Mouse (Mus musculus) stomach, embryonic 15.5 days (tissue): ENCODE results near the gene Fzd9. TPM values are rescaled to one million over a fixed set of nuclear protein-coding genes. Genes with fewer than 3 reads are reported as not detected.

ENCODE experiments used
- ATAC-seq: fragments of 200-750 bp; cut with Nextera tagmentation; 2 replicates; pipeline ENCODE4 v1.8.0; 2017; ENCODE audit warnings: low read depth, moderate number of reproducible peaks, moderate TSS enrichment; ENCODE audit not compliant: insufficient read depth, low FRiP score
- H3K27ac ChIP-seq: fragments of 300-500 bp; sonication (generic); 2 replicates; pipeline ENCODE4 v1.5.1; 2015; ENCODE audit warnings: mild to moderate bottlenecking, inconsistent platforms
- H3K27me3 ChIP-seq: fragments of 300-500 bp; sonication (generic); replicated peaks from 2 replicates; pipeline ENCODE4 v1.6.1; 2015; ENCODE audit warnings: inconsistent platforms
- H3K36me3 ChIP-seq: fragments of 300-500 bp; sonication (generic); 2 replicates; pipeline ENCODE4 v1.6.1; 2015; ENCODE audit warnings: inconsistent platforms
- H3K4me1 ChIP-seq: fragments of 300-500 bp; sonication (generic); 2 replicates; pipeline ENCODE4 v1.6.1; 2015; ENCODE audit warnings: inconsistent platforms
- H3K4me2 ChIP-seq: fragments of 300-500 bp; sonication (generic); 2 replicates; pipeline ENCODE4 v1.6.1; 2015; ENCODE audit warnings: mild to moderate bottlenecking, inconsistent platforms
- H3K4me3 ChIP-seq: fragments of 300-500 bp; sonication (generic); replicated peaks from 2 replicates; pipeline ENCODE4 v1.5.1; 2015; ENCODE audit warnings: inconsistent platforms
- H3K9ac ChIP-seq: fragments of 300-500 bp; sonication (generic); 2 replicates; pipeline ENCODE4 v1.6.1; 2015; ENCODE audit warnings: inconsistent platforms
- H3K9me3 ChIP-seq: fragments of 300-500 bp; sonication (generic); 2 replicates; pipeline ENCODE4 v1.6.1; 2016; ENCODE audit warnings: inconsistent platforms
- WGBS: fragments of 180-500 bp; shearing (Covaris S2); methylation state at CpG from one replicate; pipeline ENCODE4 v1.1.7; 2015; 5-methylcytosine and 5-hydroxymethylcytosine counted together
- microRNA-seq: library from miRNA; unstranded; fragments of <30 nt; microRNA quantifications from one replicate; pipeline ENCODE4, GENCODE M21; 2016
- polyA plus RNA-seq: library from polyadenylated mRNA; unstranded; fragments of >200 nt; fragmentation: Nextera tagmentation; extraction: Ambion mirVana; gene quantifications from 2 replicates; pipeline ENCODE4 v1.2.1, GENCODE M21; 2015

Fzd9 gene
- polyA plus RNA-seq, 1 experiment from 2014 or later: 0.90 TPM

DNA sequence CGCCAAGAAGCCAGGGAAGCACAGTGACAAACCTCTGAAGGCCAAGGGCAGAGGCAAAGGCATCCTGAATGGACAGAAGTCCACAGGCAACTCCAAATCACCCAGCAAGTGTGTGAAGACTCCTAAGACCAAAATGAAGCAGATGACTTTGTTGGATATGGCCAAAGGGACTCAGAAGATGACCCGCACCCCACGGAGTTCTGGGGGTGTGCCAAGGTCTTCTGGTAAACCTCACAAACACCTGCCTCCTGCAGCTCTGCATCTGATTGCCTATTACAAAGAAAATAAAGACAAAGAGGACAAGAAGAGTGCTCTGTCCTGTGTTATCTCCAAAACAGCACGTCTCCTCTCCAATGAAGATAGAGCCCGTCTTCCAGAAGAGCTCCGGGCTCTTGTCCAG lies 34.2 kb downstream of the Fzd9 start:
- Histone ChIP-seq H3K9me3 (no peaks in the 10 kb centered on the region), H3K27ac (no peak overlapping the region), H3K27me3 (no peaks in the 10 kb centered on the region), H3K4me2 (no peak overlapping the region), H3K4me1 (no peaks in the 10 kb centered on the region), H3K9ac (no peak overlapping the region), H3K4me3 (no peak overlapping the region), H3K36me3 (peaks cover 64% of the 10 kb centered on the region)
- no peak for ATAC-seq
- WGBS: 88% methylated on average over 6 of the region's 6 CpGs

GRCm38 (mm10) chr5:135208197-135208596 lies 42.8 kb downstream of the Fzd9 start:
- WGBS: 92% methylated on average over 1 of the region's 1 CpGs
- ATAC-seq: no peak
- H3K4me1 ChIP-seq: no peaks in the 10 kb centered on the region
- H3K4me2 ChIP-seq: no peak overlapping the region
- H3K27me3 ChIP-seq: no peaks in the 10 kb centered on the region
- H3K27ac ChIP-seq: no peak overlapping the region
- no peak overlapping the region for H3K4me3 ChIP-seq
- no peaks in the 10 kb centered on the region for H3K9me3 ChIP-seq
- H3K9ac ChIP-seq: no peak overlapping the region
- peaks cover 66% of the 10 kb centered on the region for H3K36me3 ChIP-seq

DNA sequence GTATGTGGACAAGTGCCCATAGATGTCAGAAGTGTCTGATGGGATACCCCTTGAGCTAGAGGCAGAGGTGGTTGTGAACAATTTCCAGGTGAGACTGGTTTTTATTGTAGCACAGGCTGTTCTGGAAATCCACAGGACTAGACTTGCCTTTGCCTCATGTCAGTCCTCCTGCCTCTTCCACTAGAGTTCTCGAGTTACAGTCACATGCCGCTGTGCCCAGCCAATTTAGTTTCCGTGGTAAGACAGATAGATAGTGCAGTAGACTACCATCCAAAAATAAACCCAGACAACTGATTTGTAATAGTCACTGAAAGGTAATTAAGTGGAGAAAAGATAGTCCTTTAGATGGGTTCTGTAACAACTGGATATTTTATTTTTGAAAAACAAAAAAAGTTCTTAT lies 48.3 kb downstream of the Fzd9 start:
- H3K4me3 ChIP-seq: no peak overlapping the region
- no peaks in the 10 kb centered on the region for H3K9me3 ChIP-seq
- no peak overlapping the region for H3K27ac ChIP-seq
- no peak for ATAC-seq
- 81% methylated on average over 3 of the region's 3 CpGs for WGBS
- no peak overlapping the region for H3K4me2 ChIP-seq
- H3K36me3 ChIP-seq: peaks cover 39% of the 10 kb centered on the region
- H3K9ac ChIP-seq: no peak overlapping the region
- no peaks in the 10 kb centered on the region for H3K4me1 ChIP-seq
- H3K27me3 ChIP-seq: no peaks in the 10 kb centered on the region

Small RNAs within 50 kb of the gene (microRNA-seq; reads per million reads assigned to microRNA genes)
- gene Gm25315: not detected

Other genes with a start within 250 kb of the Fzd9 start
- gene Abhd11, start 242.1 kb downstream of the Fzd9 start, polyA plus RNA-seq: 70.9 and 78.9 TPM in 2 replicates
- 11.8 and 12.3 TPM in 2 replicates for gene Stx1a, start 227.7 kb downstream of the Fzd9 start, polyA plus RNA-seq
- gene Dnajc30, start 187.0 kb downstream of the Fzd9 start, polyA plus RNA-seq: 28.9 and 33.5 TPM in 2 replicates
- gene Bud23, start 186.3 kb downstream of the Fzd9 start, polyA plus RNA-seq: 98.6 and 112 TPM in 2 replicates
- 7.3 and 7.6 TPM in 2 replicates for gene Vps37d, start 173.0 kb downstream of the Fzd9 start, polyA plus RNA-seq
- gene Mlxipl, start 161.3 kb downstream of the Fzd9 start, polyA plus RNA-seq: 5.8 and 7.5 TPM in 2 replicates
- gene Tbl2, start 101.6 kb downstream of the Fzd9 start, polyA plus RNA-seq: 20.9 and 27.0 TPM in 2 replicates
- gene Bcl7b, start 82.9 kb downstream of the Fzd9 start, polyA plus RNA-seq: 48.4 and 56.0 TPM in 2 replicates
- gene Baz1b, start 64.0 kb downstream of the Fzd9 start, polyA plus RNA-seq: 37.3 and 40.1 TPM in 2 replicates
- gene Fkbp6, start 98.8 kb upstream of the Fzd9 start, polyA plus RNA-seq: 0.41 and 0.83 TPM in 2 replicates
- 0.37 and 0.83 TPM in 2 replicates for gene Trim50, start 102.1 kb upstream of the Fzd9 start, polyA plus RNA-seq
- gene Nsun5, start 118.7 kb upstream of the Fzd9 start, polyA plus RNA-seq: 29.0 and 32.0 TPM in 2 replicates
- 11.2 and 11.4 TPM in 2 replicates for gene Pom121, start 143.3 kb upstream of the Fzd9 start, polyA plus RNA-seq